Mouse (Mus musculus): ENCODE measurements around the gene Zfp638. TPM values are rescaled to one million over a fixed set of nuclear protein-coding genes. Genes with fewer than 3 reads are reported as not detected.
"Not testable (repeated sequence)": the region's sequence is repeated elsewhere in the genome, so short reads cannot be mapped to it uniquely, and the experiment has no call there.

Zfp638 gene
- polyA plus RNA-seq (2014; fragmentation: Nextera tagmentation; extraction: Ambion mirVana): 104 and 118 TPM in 2 replicates

- Histone ChIP-seq H3K9ac (replicated peaks; ENCODE audit: low read depth, low read length) (peak within 1 kb of the TSS; percentile 56), H3K4me1 (ENCODE audit: control insufficient read depth, insufficient read depth, low read length) (0 out of 2 replicates have a peak, but pooled peaks cover 3% of the 10 kb centered on the region), H3K27ac (ENCODE audit: low read depth, low read length) (peak within 1 kb of the TSS; percentile 31; the same call in 1 of the 2 replicates), H3K27me3 (ENCODE audit: control insufficient read depth, insufficient read depth, low read length) (no peaks in the 10 kb centered on the region), H3K4me3 (ENCODE audit: low read depth, low read length) (peak within 1 kb of the TSS; percentile 64), H3K36me3 (ENCODE audit: control insufficient read depth, insufficient read depth, low read length) (no peaks in the 10 kb centered on the region), H3K4me2 (ENCODE audit: low read depth, low read length) (peak within 1 kb of the TSS; percentile 99), H3K9me3 (ENCODE audit: control insufficient read depth, low read length) (no peaks in the 10 kb centered on the region)
- peak; percentile 98 for ATAC-seq (ENCODE audit: low read depth)
- under 1% methylated on average over 50 of the region's 50 CpGs for WGBS
Measured at GRCm38 (mm10) chr6:83866954-83867597, at the start of gene Zfp638. Gene Zfp638 (plus strand): TSS chr6:83867109.

GRCm38 (mm10) chr6:83818996-83819395 is 47.9 kb upstream of the Zfp638 start:
- H3K36me3 ChIP-seq (ENCODE audit: control insufficient read depth, insufficient read depth, low read length): 0 out of 2 replicates have a peak, but pooled peaks cover under 1% of the 10 kb centered on the region
- H3K9ac ChIP-seq (replicated peaks; ENCODE audit: low read depth, low read length): no peak overlapping the region
- H3K9me3 ChIP-seq (ENCODE audit: control insufficient read depth, low read length): no peaks in the 10 kb centered on the region
- no peak overlapping the region for H3K4me2 ChIP-seq (ENCODE audit: low read depth, low read length)
- H3K4me1 ChIP-seq (ENCODE audit: control insufficient read depth, insufficient read depth, low read length): no peaks in the 10 kb centered on the region
- no peak overlapping the region for H3K4me3 ChIP-seq (ENCODE audit: low read depth, low read length)
- ATAC-seq (ENCODE audit: low read depth): no peak
- no peaks in the 10 kb centered on the region for H3K27me3 ChIP-seq (ENCODE audit: control insufficient read depth, insufficient read depth, low read length)
- 86% methylated on average over 1 of the region's 1 CpGs for WGBS
- H3K27ac ChIP-seq (ENCODE audit: low read depth, low read length): no peak overlapping the region; the same call in 1 of the 2 replicates

- Histone ChIP-seq H3K4me1 (ENCODE audit: control insufficient read depth, insufficient read depth, low read length) (no peaks in the 10 kb centered on the region), H3K9ac (replicated peaks; ENCODE audit: low read depth, low read length) (no peak overlapping the region), H3K27ac (ENCODE audit: low read depth, low read length) (no peak overlapping the region), H3K9me3 (ENCODE audit: control insufficient read depth, low read length) (no peaks in the 10 kb centered on the region), H3K4me2 (ENCODE audit: low read depth, low read length) (no peak overlapping the region), H3K27me3 (ENCODE audit: control insufficient read depth, insufficient read depth, low read length) (no peaks in the 10 kb centered on the region), H3K36me3 (ENCODE audit: control insufficient read depth, insufficient read depth, low read length) (no peaks in the 10 kb centered on the region), H3K4me3 (ENCODE audit: low read depth, low read length) (no peak overlapping the region)
- 87% methylated on average over 2 of the region's 2 CpGs for WGBS
- no peak for ATAC-seq (ENCODE audit: low read depth)
Measured at GRCm38 (mm10) chr6:83820727-83821515, 46.0 kb upstream of the Zfp638 start.

- Histone ChIP-seq H3K9me3 (ENCODE audit: control insufficient read depth, low read length) (no peaks in the 10 kb centered on the region), H3K27ac (ENCODE audit: low read depth, low read length) (no peak overlapping the region), H3K4me2 (ENCODE audit: low read depth, low read length) (no peak overlapping the region), H3K9ac (replicated peaks; ENCODE audit: low read depth, low read length) (no peak overlapping the region), H3K4me1 (ENCODE audit: control insufficient read depth, insufficient read depth, low read length) (no peaks in the 10 kb centered on the region), H3K36me3 (ENCODE audit: control insufficient read depth, insufficient read depth, low read length) (no peaks in the 10 kb centered on the region), H3K27me3 (ENCODE audit: control insufficient read depth, insufficient read depth, low read length) (no peaks in the 10 kb centered on the region), H3K4me3 (ENCODE audit: low read depth, low read length) (no peak overlapping the region)
- ATAC-seq (ENCODE audit: low read depth): no peak
- WGBS: 56% methylated on average over 2 of the region's 2 CpGs
Measured at GRCm38 (mm10) chr6:83821856-83822255, 45.1 kb upstream of the Zfp638 start.

- H3K36me3 ChIP-seq (ENCODE audit: control insufficient read depth, insufficient read depth, low read length): no peaks in the 10 kb centered on the region
- peak overlapping the region; percentile 74 for H3K9ac ChIP-seq (replicated peaks; ENCODE audit: low read depth, low read length)
- H3K27ac ChIP-seq (ENCODE audit: low read depth, low read length): peak overlapping the region; percentile 88
- WGBS: under 1% methylated on average over 22 of the region's 35 CpGs
- H3K9me3 ChIP-seq (ENCODE audit: control insufficient read depth, low read length): no peaks in the 10 kb centered on the region
- H3K4me2 ChIP-seq (ENCODE audit: low read depth, low read length): peak overlapping the region; percentile 90
- 0 out of 2 replicates have a peak, but pooled peaks cover 4% of the 10 kb centered on the region for H3K4me1 ChIP-seq (ENCODE audit: control insufficient read depth, insufficient read depth, low read length)
- H3K27me3 ChIP-seq (ENCODE audit: control insufficient read depth, insufficient read depth, low read length): no peaks in the 10 kb centered on the region
- H3K4me3 ChIP-seq (ENCODE audit: low read depth, low read length): peak overlapping the region; percentile 65
- ATAC-seq (ENCODE audit: low read depth): peak; percentile 86
Measured at GRCm38 (mm10) chr6:83830941-83831605, 35.8 kb upstream of the Zfp638 start.

- Histone ChIP-seq H3K9me3 (ENCODE audit: control insufficient read depth, low read length) (no peaks in the 10 kb centered on the region), H3K9ac (replicated peaks; ENCODE audit: low read depth, low read length) (peak within 1 kb of the TSS; percentile 74), H3K4me1 (ENCODE audit: control insufficient read depth, insufficient read depth, low read length) (0 out of 2 replicates have a peak, but pooled peaks cover 4% of the 10 kb centered on the region), H3K4me3 (ENCODE audit: low read depth, low read length) (peak within 1 kb of the TSS; percentile 65), H3K4me2 (ENCODE audit: low read depth, low read length) (peak within 1 kb of the TSS; percentile 90), H3K27me3 (ENCODE audit: control insufficient read depth, insufficient read depth, low read length) (no peaks in the 10 kb centered on the region), H3K27ac (ENCODE audit: low read depth, low read length) (peak within 1 kb of the TSS; percentile 88), H3K36me3 (ENCODE audit: control insufficient read depth, insufficient read depth, low read length) (no peaks in the 10 kb centered on the region)
- WGBS: 1% methylated on average over 34 of the region's 37 CpGs
- peak; percentile 99 for ATAC-seq (ENCODE audit: low read depth)
Measured at GRCm38 (mm10) chr6:83831606-83832123, 35.2 kb upstream of the Zfp638 start, which contains the start of gene Paip2b. Gene Paip2b (minus strand): TSS chr6:83831741.

- ATAC-seq (ENCODE audit: low read depth); H3K9me3 ChIP-seq (ENCODE audit: control insufficient read depth, low read length); H3K9ac ChIP-seq (replicated peaks; ENCODE audit: low read depth, low read length); H3K4me1 ChIP-seq (ENCODE audit: control insufficient read depth, insufficient read depth, low read length); H3K36me3 ChIP-seq (ENCODE audit: control insufficient read depth, insufficient read depth, low read length); H3K4me3 ChIP-seq (ENCODE audit: low read depth, low read length); H3K27me3 ChIP-seq (ENCODE audit: control insufficient read depth, insufficient read depth, low read length): not testable (repeated sequence)
- peak overlapping the region; percentile 37 for H3K4me2 ChIP-seq (ENCODE audit: low read depth, low read length)
- WGBS: 73% methylated on average over 1 of the region's 1 CpGs
- H3K27ac ChIP-seq (ENCODE audit: low read depth, low read length): peak overlapping the region; percentile 55; the same call in 1 of the 2 replicates
Measured at GRCm38 (mm10) chr6:83832393-83832792, 34.5 kb upstream of the Zfp638 start.

- WGBS: 76% methylated on average over 2 of the region's 2 CpGs
- no peak for ATAC-seq (ENCODE audit: low read depth)
- no peak overlapping the region for H3K4me3 ChIP-seq (ENCODE audit: low read depth, low read length)
- no peaks in the 10 kb centered on the region for H3K4me1 ChIP-seq (ENCODE audit: control insufficient read depth, insufficient read depth, low read length)
- H3K4me2 ChIP-seq (ENCODE audit: low read depth, low read length): no peak overlapping the region
- H3K9ac ChIP-seq (replicated peaks; ENCODE audit: low read depth, low read length): no peak overlapping the region
- H3K27me3 ChIP-seq (ENCODE audit: control insufficient read depth, insufficient read depth, low read length): no peaks in the 10 kb centered on the region
- H3K36me3 ChIP-seq (ENCODE audit: control insufficient read depth, insufficient read depth, low read length): no peaks in the 10 kb centered on the region
- no peaks in the 10 kb centered on the region for H3K9me3 ChIP-seq (ENCODE audit: control insufficient read depth, low read length)
- H3K27ac ChIP-seq (ENCODE audit: low read depth, low read length): no peak overlapping the region
Measured at GRCm38 (mm10) chr6:83836826-83837225, 30.1 kb upstream of the Zfp638 start.
